Mouse (Mus musculus) activated CD4-positive, CD25-positive, alpha-beta regulatory T cell, adult 4 months (primary cell): ENCODE measurements around the gene Hoxa10. TPM values are rescaled to one million over a fixed set of nuclear protein-coding genes. Genes with fewer than 3 reads are reported as not detected.

Experiments used
- ATAC-seq: one replicate; pipeline ENCODE4 v1.8.0; 2017
- polyA plus RNA-seq, 2 experiments: library from polyadenylated mRNA; unstranded; fragments of 100-300 nt; shearing (Covaris generic); gene quantifications; one replicate each; pipeline ENCODE4 v1.2.1; 2017

Hoxa10 gene
- not detected for polyA plus RNA-seq

- peak; percentile 79 for ATAC-seq
Measured at GRCm38 (mm10) chr6:52240389-52241000, at the start of gene Hoxa10. Gene Hoxa10, minus strand, starts transcription at chr6:52240854.

- no peak for ATAC-seq
Measured at GRCm38 (mm10) chr6:52290186-52290585, 49.5 kb upstream of the Hoxa10 start.

GRCm38 (mm10) chr6:52283896-52284295, 43.2 kb upstream of the Hoxa10 start:
- ATAC-seq, result no peak

GRCm38 (mm10) chr6:52281084-52281483, 40.4 kb upstream of the Hoxa10 start:
- no peak for ATAC-seq

- no peak for ATAC-seq
Measured at GRCm38 (mm10) chr6:52276920-52277319, 36.3 kb upstream of the Hoxa10 start.

GRCm38 (mm10) chr6:52276382-52276781, 35.7 kb upstream of the Hoxa10 start:
- ATAC-seq, result no peak

GRCm38 (mm10) chr6:52275563-52276280, 35.1 kb upstream of the Hoxa10 start:
- no peak for ATAC-seq

GRCm38 (mm10) chr6:52274576-52274975, 33.9 kb upstream of the Hoxa10 start:
- no peak for ATAC-seq

- no peak for ATAC-seq
Measured at GRCm38 (mm10) chr6:52273656-52274280, 33.1 kb upstream of the Hoxa10 start.

GRCm38 (mm10) chr6:52272766-52273655, 32.4 kb upstream of the Hoxa10 start:
- ATAC-seq, result no peak

- peak; percentile 54 for ATAC-seq
Measured at GRCm38 (mm10) chr6:52270494-52271480, 30.1 kb upstream of the Hoxa10 start.

GRCm38 (mm10) chr6:52268756-52269155, 28.1 kb upstream of the Hoxa10 start:
- ATAC-seq, result no peak

GRCm38 (mm10) chr6:52268341-52268740, 27.7 kb upstream of the Hoxa10 start:
- ATAC-seq, result no peak

- no peak for ATAC-seq
Measured at GRCm38 (mm10) chr6:52267691-52268090, 27.0 kb upstream of the Hoxa10 start.

- no peak for ATAC-seq
Measured at GRCm38 (mm10) chr6:52267221-52267620, 26.6 kb upstream of the Hoxa10 start.

- ATAC-seq, result no peak
Measured at GRCm38 (mm10) chr6:52266666-52266985, 26.0 kb upstream of the Hoxa10 start.

- no peak for ATAC-seq
Measured at GRCm38 (mm10) chr6:52265913-52266665, 25.4 kb upstream of the Hoxa10 start.

GRCm38 (mm10) chr6:52265306-52265912, 24.8 kb upstream of the Hoxa10 start:
- no peak for ATAC-seq

- ATAC-seq, result no peak
Measured at GRCm38 (mm10) chr6:52264106-52264790, 23.6 kb upstream of the Hoxa10 start.

GRCm38 (mm10) chr6:52263321-52263585, 22.6 kb upstream of the Hoxa10 start:
- ATAC-seq, result no peak
